Mouse (Mus musculus) ES-E14 (cell line): ENCODE measurements at regions not wholly inside any gene's neighbourhood (a gene's known extent, or its start where the extent isn't known, plus 50 kb on each side); places are given as distances from the start of the nearest gene placed in this dataset.

Source experiments
- CHD2 ChIP-seq: IDR thresholded peaks from 2 replicates; pipeline ENCODE4 v1.6.1; 2014; ENCODE audit warnings: mild to moderate bottlenecking, low read depth, low read length, inconsistent platforms
- HCFC1 ChIP-seq: IDR thresholded peaks from 2 replicates; pipeline ENCODE4 v1.6.1; 2012; ENCODE audit warnings: low read length, inconsistent platforms, borderline replicate concordance; ENCODE audit not compliant: insufficient read depth
- MAFK ChIP-seq: IDR thresholded peaks from 2 replicates; pipeline ENCODE4 v1.6.1; 2014; ENCODE audit warnings: mild to moderate bottlenecking, low read depth, low read length, inconsistent platforms; ENCODE audit not compliant: insufficient read depth

DNA sequence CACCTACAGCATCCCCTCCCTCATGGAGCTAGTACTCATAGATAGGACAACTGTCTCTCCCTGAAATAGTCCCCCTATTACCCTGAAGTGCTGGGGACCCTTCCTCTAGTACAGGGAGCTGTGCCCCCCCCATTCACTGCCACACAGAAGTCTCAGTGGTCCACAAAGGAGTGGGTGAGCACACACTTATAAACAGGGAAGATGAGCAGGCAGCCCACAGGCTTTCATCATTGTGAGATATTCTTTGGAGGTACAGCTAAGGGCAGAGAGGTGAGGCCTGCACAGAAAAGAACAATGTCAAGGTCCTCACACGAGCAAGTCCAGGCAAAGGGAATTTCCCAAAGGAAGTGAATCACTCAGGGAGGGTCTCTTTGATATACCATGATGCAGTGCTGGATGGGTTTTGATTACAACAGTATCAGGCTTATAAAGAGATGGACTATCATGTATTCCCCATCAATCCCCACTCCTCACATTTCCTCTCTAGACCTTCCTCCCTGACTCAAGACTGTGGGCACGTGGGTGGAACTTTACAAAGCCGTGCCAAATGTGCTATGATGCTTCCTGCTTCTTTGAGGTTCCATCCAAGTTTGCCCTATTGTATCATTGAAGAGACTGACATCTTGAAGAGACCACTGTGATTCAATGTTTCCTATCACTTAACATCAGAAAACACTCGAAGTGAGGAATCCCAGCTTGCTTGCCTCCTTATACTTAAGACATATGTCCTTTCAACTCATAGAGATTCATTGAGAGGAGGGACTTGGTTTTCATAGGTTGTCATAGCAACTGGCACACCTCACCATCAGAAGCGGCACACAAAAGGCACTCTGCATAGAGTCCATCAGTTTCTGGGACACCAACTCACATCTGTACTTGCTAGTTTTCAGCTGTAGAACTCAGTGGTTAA, 104.2 kb upstream of the Bcl6 start:
- TF ChIP-seq HCFC1 (no peak), MAFK (no peak), CHD2 (no peak)
